In the genomic region with DNA sequence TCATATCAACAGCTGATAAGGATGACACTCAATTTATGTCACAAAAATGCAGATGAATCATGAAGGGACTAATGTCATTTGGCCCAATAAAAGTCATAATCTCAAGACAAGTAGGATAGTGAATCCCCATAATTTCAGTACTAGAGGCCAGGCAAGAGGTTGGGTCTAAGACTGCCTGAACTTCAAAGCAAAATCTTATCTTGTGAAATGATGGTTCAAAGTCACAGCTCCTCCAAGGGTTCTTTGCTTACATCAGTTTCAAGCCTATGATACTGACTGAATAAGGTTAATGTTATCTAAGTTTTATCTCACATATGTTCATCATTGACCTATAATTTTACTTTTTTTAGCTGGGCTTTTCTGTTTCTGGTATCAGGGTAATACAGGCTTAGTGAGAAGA, we compare ENCODE assay signal across 11 mouse cellular contexts. TPM values are rescaled to one million over a fixed set of nuclear protein-coding genes. Genes with fewer than 3 reads are reported as not detected.
"Had no signal": no experiment of that assay in that cellular context is flagged by ENCODE, and none has a peak within 500 bp of the region (broad histone marks: within the 10 kb centered on the region; RNA-seq: fewer than 3 reads in every experiment).

No protein-coding gene starts in this region.

- H3K9ac ChIP-seq: neural tube, embryonic 13.5 days; neural tube, embryonic 15.5 days; stomach, embryonic 15.5 days had no signal

- H3K4me3 ChIP-seq: neural tube, embryonic 13.5 days; neural tube, embryonic 15.5 days; stomach, embryonic 15.5 days had no signal

- H3K4me1 ChIP-seq: neural tube, embryonic 13.5 days; neural tube, embryonic 15.5 days; stomach, embryonic 15.5 days had no signal

- H3K9me3 ChIP-seq: neural tube, embryonic 13.5 days; neural tube, embryonic 15.5 days; stomach, embryonic 15.5 days had no signal

- H3K27me3 ChIP-seq: neural tube, embryonic 13.5 days; neural tube, embryonic 15.5 days; stomach, embryonic 15.5 days had no signal

- H3K36me3 ChIP-seq: neural tube, embryonic 13.5 days; neural tube, embryonic 15.5 days; stomach, embryonic 15.5 days had no signal

- H3K27ac ChIP-seq: neural tube, embryonic 13.5 days; neural tube, embryonic 15.5 days; stomach, embryonic 15.5 days; stomach, postnatal 0 days had no signal

- H3K4me2 ChIP-seq: neural tube, embryonic 13.5 days; neural tube, embryonic 15.5 days; stomach, embryonic 15.5 days had no signal

RNA-seq across cellular contexts. Expression of a gene that starts 11.5 kb away (rescaled TPM):
- polyA plus RNA-seq: neural tube, embryonic 13.5 days; neural tube, embryonic 14.5 days; neural tube, embryonic 15.5 days; small intestine, adult 2 months; spleen, adult 2 months; thymus, adult 2 months; thymus, postnatal 0 days had no signal

RNA-seq across cellular contexts. Expression of a gene that starts 20.5 kb away (rescaled TPM):
- polyA plus RNA-seq: neural tube, embryonic 13.5 days; neural tube, embryonic 14.5 days; neural tube, embryonic 15.5 days; spleen, adult 2 months; testis, adult 2 months; urinary bladder, adult 2 months had no signal
